Mouse (Mus musculus) G1E-ER4 (cell line): ENCODE data around the gene Clstn1. TPM values are rescaled to one million over a fixed set of nuclear protein-coding genes. Genes with fewer than 3 reads are reported as not detected.

Experiments used
- GATA1 ChIP-seq: IDR thresholded peaks from one replicate; pipeline ENCODE4 v1.8.0; 2012; ENCODE audit warnings: low read length, inconsistent platforms
- polyA plus RNA-seq: library from polyadenylated mRNA; stranded (reverse); fragments of >175 nt; gene quantifications from 2 replicates; pipeline ENCODE4 v1.2.3, GENCODE M21; 2012

Clstn1 gene
- polyA plus RNA-seq, 1 experiment = 0.89 TPM

DNA sequence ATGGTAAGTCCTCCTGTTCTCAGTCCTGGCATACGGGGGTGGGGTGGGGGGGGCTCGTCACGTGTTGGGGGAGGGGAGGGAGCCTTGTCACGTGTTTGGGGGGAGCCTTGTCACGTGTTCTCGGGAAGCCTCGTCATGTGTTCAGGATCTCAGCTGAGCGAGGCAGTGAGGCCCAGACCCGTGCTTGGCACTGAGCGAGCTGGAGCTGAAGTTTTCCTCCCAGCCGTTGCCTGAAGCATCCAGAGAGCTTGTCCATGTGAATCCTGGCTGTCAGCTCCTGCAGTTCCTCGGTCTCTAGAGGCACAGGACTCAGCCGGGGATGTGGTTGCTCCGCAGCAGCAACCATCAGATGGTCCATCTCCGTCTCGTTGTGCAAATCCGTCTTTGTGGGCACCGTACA is 19.8 kb downstream of the Clstn1 start:
- no peak for TF ChIP-seq GATA1

DNA sequence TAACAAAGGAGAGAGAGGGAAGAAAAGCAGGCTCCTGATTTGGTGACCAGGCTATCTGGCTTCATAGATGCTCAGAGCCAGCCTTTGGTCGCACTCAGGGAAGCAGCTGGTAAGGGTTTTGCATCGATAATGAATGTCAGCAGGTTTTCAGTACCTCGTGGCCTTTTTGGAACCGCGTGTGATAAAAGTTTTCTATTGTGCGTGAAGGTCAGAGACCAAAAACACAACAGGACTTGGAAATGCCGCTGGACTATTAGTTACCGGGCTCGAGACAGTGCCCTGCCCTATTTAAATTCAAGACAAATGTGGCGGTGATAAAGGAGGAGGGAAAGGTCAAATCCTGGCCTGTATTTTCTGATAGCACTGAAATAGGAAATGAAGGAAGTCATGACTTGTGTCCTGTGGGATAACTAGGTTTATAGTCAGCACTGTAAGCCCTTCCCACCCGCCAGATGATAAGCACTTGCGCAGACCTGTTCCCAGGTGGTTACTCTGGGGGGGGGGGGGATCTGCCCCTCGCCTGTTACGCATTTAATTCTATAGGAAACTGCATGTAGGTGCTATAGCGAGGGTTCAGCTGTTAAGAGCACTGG is 20.6 kb downstream of the Clstn1 start:
- TF ChIP-seq GATA1 = no peak

DNA sequence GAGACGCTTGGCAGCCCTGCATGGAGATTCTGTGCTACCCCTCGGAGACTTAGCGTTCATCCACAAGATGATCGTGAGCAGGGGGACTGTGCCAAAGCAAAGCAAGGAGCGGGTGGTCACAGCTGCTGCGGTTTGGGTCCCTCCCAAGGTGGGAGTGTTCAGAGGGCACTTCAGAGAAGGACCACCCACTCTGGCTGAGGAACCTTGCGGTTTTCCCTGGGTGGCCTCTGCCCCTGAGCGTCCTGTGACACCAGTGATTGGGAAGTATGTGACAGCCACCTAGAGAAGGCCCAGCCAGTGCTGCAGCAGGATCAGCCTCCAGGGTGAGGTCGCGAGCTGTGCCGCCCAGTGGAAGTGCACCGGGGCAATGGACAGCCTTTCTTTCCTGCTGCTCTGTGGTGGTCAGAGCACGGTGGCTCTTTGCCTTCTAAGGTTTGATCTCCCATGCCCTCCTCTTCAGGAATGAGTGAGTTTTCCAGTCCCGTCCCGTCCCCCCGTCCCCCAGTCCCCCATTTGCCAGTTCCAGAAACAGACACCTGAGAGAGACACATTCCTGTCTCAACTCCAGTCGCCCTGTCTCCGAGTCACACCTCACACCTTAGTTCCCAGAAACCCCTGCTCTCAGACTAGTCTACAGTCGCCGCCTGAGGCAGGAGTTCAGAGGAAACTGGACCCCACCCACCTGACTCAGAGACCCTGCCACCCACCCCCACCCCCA is 21.5 kb downstream of the Clstn1 start:
- no peak for TF ChIP-seq GATA1

DNA sequence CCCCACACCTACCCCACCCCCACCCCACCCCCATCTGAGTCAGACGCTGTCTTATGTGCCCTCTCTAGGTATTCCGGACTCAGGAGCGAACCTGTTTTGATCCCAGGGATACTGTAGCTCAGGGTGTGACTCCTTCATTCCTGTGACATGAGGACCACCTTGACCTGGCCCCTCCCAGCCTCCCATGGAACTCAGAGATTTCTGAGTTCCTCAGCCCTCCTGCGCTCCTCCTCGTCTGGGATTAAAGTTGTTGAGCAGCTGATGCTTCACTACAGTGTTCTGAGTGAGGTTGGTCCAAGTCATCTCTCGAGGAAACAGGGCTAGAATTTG is 22.0 kb downstream of the Clstn1 start:
- no peak for TF ChIP-seq GATA1

DNA sequence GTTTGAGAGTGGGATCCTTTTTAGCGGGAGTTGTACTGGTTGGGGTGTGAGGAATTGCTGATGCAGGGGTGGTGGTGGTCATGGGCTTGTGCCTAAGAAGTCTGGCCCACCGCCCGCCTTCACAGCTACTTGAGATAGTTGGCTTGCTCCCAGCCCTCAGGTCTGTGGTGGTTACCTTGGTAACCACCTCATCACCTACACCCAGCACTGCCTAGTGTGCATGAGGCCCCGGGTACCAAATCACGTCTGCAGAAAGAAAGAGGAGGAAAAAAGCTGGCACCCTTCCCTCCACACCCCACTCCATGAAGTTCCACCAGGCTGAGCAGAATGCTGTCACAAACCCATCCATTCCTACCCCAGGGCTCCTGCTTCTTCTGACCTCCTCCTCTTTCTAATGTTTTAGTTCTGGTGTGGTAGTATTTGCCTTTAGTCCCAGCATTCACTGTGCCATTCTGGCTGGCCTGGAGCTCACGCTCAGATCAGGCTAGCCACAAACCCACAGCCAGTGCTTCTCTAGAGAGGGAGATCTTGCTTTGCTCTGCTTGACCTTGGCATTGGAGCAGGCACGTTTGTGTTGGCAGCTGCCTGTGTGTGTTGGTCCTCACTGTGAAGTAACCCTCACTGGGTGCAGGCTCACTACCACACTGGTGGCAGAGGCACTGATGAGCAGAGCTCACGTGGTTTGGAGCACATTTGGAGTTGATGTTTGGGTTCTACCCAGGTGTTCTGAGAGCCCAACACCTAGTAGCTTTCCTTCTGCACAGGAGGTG is 23.2 kb downstream of the Clstn1 start:
- no peak for TF ChIP-seq GATA1

DNA sequence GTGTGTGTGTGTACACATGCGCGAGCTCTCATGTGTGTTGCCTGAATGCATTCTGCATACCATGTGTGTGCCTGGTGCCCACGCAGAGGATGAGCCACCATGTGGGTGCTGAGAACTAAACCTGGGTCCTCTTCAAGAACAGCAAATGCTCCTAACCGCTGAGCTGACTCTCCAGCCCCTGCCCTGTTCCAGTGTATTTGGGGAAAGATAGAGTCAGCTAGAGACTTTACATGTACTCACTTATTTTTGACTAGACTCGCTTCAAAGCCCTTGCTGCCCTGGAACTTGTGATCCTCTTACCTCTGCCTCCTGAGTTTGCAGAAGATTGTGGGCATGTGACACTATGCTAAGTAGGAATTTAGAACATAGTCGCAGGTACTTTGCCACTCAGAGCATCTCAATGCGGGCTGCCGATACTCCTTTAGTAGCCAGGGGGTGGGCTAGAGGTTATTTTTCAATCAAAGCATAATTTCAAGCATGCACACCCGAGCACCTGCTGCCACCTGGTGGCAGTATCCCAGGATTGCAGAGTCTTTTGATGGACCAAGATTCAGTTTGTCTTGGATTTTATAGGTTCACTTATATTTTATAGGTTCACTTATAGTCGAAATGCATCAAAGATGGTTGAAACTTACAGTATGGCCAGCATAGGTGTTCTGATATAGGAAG is 25.2 kb downstream of the Clstn1 start:
- no peak for TF ChIP-seq GATA1

DNA sequence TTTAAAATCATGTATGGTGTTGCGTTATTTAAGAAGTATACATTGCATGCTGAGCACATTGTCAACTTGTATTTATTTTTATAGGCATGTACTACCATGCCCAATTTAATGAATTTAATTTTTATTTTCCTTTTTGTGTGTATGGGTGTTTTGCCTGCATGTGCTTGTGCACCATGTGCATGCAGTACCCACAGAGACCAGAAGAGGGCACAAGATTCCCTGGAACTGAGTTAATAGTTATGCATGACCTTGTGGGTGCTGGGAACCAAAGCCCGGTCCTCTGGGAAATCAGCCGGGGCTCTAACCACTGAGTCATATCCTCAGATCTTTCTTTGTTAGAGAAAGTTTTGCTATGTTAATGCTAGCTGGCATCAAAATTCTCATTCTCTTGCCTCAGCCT is 28.6 kb downstream of the Clstn1 start:
- no peak for TF ChIP-seq GATA1

DNA sequence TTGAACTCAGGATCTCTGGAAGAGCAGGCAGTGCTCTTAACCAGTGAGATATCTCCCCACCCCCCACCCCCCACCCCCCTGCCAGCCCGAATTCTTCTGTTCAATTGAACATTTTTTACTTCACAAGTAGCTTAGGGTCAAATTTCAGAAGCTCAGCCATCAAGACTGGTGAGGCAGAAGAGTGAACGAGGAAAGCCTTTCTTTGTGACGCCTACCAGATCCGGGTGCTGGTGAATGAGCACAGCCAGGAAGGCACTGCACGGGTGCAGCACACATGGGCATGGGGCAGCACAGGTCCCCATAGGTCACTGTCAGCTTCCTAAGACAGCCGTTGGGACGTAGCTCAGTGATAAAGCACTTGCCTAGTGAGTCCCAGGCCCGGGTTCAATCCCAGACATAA is 33.7 kb downstream of the Clstn1 start:
- TF ChIP-seq GATA1 = no peak

DNA sequence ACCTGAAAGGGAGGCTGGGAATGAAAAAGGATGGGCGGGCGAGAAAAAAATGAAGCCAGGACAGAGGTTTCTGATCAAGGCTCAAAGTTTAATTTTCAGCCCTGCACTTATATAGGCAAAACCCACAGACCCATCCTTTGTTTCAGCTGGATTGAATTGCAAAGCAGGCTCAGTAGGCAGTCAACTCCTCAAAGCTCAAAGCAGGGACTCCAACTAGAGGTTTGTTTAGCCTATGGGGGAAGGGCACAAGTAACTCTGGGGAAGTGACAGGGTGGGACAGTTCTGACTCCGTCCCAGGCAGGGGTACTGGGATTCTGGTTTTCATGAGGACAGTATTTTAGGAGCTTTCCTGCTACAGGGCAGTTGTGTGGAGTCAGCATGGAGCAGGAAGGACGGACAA is 35.0 kb downstream of the Clstn1 start:
- no peak for TF ChIP-seq GATA1

DNA sequence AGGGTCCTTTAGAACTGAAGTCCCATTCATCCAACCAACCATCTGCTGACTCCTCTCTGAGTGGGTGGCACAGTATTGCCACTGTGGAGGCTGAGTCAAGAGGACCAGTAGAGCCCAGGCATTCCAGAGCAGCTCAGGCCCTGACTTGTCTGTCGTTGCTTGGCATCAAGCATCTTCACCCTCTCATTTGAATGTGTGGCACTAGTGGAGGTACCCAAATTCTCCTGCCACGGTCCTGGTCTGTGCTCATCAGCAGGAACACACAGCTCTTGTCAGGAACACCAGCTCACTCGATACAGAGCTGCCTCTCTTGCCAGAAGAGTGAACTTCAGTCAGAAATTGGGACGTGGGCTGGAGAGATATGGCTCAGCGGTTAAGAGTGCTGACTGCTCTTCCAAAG is 37.4 kb downstream of the Clstn1 start:
- no peak for TF ChIP-seq GATA1

DNA sequence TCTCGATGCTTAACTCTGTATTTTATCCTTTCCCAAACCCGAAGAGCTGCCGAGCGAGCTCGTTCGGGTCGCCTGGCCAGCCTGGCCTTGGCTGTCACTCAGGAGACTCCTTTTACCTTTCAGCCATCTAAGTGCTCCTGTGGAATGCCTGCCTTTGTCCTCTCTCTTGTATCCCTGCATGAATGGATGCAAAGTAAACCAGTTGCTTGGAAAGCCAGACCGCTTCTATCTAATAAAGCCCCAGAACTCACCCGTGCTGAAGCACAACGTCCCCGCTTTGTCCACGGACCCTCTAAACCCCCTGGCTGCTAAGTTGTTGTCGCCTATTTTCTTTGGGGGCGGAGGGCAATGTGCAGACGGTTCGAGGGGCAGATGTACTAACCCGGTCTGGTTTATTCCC is 40.5 kb downstream of the Clstn1 start:
- TF ChIP-seq GATA1 = no peak

DNA sequence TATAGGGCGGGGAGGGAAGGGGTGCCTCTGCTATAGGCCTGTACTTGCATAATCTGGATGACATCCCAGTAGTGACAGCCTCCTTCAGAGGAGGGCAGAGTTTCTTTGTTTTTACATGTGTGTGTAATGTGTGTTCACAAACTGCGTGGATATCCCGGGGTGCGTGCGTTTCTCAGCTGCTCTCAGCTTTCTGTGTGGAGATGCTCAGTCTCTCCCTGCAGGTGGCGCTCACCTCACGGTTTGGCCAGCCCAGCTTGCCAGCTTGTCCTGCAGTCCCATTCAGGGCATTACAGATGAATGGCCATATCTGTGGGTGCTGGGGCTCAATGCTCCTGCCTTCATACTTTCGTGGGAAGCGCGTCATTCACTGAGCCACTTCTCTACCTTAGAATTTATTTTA is 42.1 kb downstream of the Clstn1 start:
- no peak for TF ChIP-seq GATA1

DNA sequence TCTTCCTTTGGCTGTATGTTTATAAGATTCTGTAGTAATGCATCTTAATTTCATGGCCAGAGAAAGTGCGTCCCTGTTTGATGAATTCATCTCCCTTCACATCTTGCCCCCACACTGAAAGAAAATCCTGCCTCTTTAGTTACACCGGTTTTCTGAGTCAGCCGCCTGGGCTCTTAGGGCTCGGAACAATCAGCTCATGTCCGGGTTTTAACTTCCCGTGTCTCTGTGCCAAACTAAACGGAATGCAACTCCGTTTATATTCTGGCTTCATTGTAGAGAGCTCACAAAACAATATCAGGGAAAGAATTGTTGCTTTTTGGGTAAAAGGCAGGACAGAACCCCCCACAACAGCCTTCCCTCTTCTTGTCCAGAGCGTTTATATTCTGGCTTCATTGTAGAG is 42.5 kb downstream of the Clstn1 start:
- TF ChIP-seq GATA1 = no peak

DNA sequence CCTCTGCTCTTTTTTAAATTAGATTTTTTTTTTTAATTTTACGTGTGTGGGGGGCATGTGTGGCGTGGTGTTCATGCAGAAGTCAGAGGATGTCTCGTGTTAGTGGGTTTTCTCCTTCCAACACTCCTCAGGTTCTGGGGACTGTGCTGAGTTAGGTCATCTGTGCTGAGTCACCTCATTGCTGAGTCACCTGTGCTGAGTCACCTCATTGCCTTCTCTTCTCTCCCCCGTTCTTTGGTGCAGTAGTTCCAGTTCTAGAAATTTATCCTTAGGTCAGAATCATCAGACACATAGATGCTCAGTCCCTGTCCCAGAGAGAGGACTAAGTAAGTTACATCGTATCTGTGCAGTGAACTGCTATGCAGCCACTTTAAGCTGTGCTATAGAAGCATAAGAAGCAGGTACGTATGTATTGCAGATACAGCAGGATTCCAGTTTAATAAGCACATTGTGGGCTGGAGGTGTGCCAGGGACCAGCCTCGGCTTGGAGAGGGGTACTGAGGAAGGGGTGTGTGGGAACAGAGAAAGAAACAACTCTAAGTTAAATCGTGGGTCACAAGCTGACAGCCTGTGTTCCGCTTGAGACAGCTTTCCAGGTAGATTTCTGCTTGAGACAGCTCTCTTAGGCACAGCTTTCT is 46.5 kb downstream of the Clstn1 start:
- no peak for TF ChIP-seq GATA1

DNA sequence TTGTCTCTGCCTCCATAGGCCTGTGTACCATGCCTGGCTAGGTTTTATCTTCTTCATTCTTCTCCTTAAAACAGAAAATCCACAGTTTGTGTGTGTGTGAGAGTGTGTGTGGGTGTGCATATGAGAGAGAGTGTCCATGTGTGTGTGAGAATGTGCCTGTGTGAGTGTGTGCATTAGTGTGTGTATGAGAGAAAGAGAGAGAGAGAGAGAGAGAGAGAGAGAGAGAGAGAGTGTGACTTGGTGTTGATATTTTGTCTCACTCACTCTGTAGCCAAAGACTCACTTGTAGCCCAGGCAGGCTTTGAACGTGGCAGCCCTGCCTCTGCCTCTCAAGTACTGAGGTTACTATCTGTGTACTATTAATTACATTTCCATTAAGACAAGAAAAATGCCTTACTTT is 47.9 kb downstream of the Clstn1 start:
- no peak for TF ChIP-seq GATA1

DNA sequence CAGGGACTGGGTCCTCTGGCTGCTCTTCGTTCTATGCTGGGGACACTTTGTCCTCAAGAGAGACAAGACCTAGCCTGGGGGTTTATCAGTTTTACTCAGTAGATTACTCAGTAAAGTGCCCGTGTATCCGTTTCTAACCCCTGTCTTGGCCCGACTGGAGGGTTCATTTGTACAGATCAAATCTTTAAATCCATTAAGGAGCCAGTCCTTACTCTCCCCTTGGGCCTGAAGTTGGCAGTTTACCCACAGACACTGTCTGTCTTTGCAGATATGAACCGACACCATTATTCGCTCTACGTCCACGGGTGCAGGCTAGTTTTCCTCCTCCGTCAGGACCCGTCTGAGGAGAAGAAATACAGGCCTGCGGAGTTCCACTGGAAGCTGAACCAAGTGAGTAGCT is 48.7 kb downstream of the Clstn1 start:
- TF ChIP-seq GATA1 = no peak
